Mouse (Mus musculus): ENCODE measurements around the gene Kctd8.
"Not testable (repeated sequence)": the region's sequence is repeated elsewhere in the genome, so short reads cannot be mapped to it uniquely, and the experiment has no call there.

Kctd8 gene

GRCm38 (mm10) chr5:69340919-69341801 lies at the start of gene Kctd8:
Gene Kctd8 (minus strand): TSS chr5:69341679.
- no peak for DNase-seq

GRCm38 (mm10) chr5:69379072-69379471 lies 37.6 kb upstream of the Kctd8 start:
- no peak for DNase-seq

- DNase-seq = no peak
Measured at GRCm38 (mm10) chr5:69350596-69350995, 9.1 kb upstream of the Kctd8 start.

GRCm38 (mm10) chr5:69340102-69340918 lies 1.2 kb downstream of the Kctd8 start:
- no peak for DNase-seq

- no peak for DNase-seq
Measured at GRCm38 (mm10) chr5:69339623-69339970, 1.9 kb downstream of the Kctd8 start.

- no peak for DNase-seq
Measured at GRCm38 (mm10) chr5:69338916-69339622, 2.4 kb downstream of the Kctd8 start.

- no peak for DNase-seq
Measured at GRCm38 (mm10) chr5:69327561-69327960, 13.9 kb downstream of the Kctd8 start.

GRCm38 (mm10) chr5:69324566-69325230 lies 16.8 kb downstream of the Kctd8 start:
- DNase-seq = no peak

GRCm38 (mm10) chr5:69312611-69313010 lies 28.9 kb downstream of the Kctd8 start:
- DNase-seq = no peak

GRCm38 (mm10) chr5:69301665-69302064 lies 39.8 kb downstream of the Kctd8 start:
- no peak for DNase-seq

- DNase-seq = no peak
Measured at GRCm38 (mm10) chr5:69292353-69292752, 49.1 kb downstream of the Kctd8 start.

- DNase-seq = no peak
Measured at GRCm38 (mm10) chr5:69284359-69284758, 57.1 kb downstream of the Kctd8 start.

- no peak for DNase-seq
Measured at GRCm38 (mm10) chr5:69252366-69252765, 89.1 kb downstream of the Kctd8 start.

- DNase-seq = no peak
Measured at GRCm38 (mm10) chr5:69241931-69242330, 99.5 kb downstream of the Kctd8 start.

- no peak for DNase-seq
Measured at GRCm38 (mm10) chr5:69233560-69233959, 107.9 kb downstream of the Kctd8 start.

GRCm38 (mm10) chr5:69231649-69232048 lies 109.8 kb downstream of the Kctd8 start:
- DNase-seq = not testable (repeated sequence)

- DNase-seq = no peak
Measured at GRCm38 (mm10) chr5:69227147-69227546, 114.3 kb downstream of the Kctd8 start.

- DNase-seq = no peak
Measured at GRCm38 (mm10) chr5:69222608-69223007, 118.9 kb downstream of the Kctd8 start.

- DNase-seq = no peak
Measured at GRCm38 (mm10) chr5:69215216-69215615, 126.3 kb downstream of the Kctd8 start.

GRCm38 (mm10) chr5:69209401-69209800 lies 132.1 kb downstream of the Kctd8 start:
- DNase-seq = no peak

- DNase-seq = no peak
Measured at GRCm38 (mm10) chr5:69207713-69208112, 133.8 kb downstream of the Kctd8 start.

- no peak for DNase-seq
Measured at GRCm38 (mm10) chr5:69159897-69160509, 181.5 kb downstream of the Kctd8 start.

Data from thymus, adult 18-20 months (tissue).